Mouse (Mus musculus): ENCODE data around the gene Piezo1.

The Piezo1 gene

DNA sequence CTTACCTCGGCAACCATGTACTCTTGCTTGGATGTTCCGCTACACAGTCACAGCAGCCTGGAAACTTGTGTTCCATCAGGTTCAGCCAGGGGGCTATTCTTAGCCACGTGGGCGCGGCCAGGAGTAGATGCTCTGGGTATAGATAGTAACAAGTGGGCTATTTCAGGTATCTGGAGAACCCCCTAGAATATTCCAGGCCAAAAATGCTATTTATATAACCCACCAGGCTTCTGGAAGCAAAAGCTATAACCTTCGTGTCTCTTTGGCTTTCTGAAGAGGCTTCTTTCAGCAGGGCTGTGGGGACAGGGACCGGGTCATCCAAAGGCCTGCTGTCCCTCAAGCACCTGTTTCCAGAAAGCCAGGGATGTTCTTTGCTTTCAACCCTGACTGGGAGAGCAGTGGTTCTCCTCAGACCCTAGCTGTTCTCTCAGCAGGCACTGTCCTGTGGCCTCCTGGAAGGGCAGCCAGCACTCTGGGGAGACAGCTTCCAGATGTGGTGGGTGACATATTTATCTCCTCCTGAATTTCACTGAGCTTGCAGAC is 99.9 kb downstream of the Piezo1 start:
- no peak for DNase-seq

DNA sequence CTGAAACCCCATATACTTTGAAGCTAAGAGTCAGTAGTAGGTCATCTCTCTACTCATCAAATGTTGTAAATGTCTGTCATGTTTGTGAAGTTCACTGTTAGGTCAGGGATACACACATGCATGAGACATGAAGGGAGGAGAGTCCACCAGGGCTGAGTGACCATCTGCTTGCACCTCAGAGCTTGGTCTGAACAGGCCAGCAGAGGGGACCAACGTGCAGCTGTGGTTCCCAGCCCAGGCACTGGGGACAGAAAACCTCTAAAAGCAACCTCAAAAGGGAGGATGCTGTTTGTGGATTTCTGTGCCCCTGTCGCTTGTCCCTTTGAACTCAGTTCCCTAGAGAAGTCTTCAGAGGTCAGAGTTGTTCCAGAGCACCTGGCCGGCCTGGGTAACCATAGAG is 105.9 kb downstream of the Piezo1 start:
- no peak for DNase-seq

DNA sequence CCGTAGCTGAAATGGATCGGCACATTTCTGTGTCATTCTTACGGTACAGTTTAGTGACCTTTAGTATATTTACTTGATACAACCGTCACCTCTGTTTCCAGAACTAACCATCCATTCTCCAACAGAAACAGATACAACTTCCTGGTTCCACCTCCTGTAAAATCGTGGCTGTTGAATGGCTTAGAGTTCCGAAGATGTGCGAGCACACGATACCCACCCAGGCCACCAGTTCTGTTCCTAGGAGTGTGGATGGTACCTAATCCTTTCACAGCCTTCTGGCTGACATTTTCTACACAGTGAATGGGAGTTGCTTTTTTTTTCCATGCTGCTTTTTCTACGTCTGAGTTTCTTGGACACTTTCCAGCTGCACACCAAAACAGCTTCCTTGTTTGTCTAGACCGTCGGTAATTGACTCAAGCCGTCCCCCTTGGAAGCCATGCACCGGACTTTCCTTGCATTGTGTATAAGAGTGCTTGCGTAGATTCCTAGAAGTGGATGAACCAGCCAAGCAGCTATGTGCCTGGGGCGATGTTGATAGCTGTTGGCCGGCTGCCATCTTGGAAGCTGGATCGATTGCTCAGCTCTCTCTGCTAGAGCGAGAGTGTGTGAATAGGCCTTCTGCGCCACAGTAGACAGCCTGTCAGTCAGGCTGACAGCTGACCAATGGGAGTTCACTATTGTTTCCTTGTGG is 106.9 kb downstream of the Piezo1 start:
- DNase-seq, result peak; percentile 94

DNA sequence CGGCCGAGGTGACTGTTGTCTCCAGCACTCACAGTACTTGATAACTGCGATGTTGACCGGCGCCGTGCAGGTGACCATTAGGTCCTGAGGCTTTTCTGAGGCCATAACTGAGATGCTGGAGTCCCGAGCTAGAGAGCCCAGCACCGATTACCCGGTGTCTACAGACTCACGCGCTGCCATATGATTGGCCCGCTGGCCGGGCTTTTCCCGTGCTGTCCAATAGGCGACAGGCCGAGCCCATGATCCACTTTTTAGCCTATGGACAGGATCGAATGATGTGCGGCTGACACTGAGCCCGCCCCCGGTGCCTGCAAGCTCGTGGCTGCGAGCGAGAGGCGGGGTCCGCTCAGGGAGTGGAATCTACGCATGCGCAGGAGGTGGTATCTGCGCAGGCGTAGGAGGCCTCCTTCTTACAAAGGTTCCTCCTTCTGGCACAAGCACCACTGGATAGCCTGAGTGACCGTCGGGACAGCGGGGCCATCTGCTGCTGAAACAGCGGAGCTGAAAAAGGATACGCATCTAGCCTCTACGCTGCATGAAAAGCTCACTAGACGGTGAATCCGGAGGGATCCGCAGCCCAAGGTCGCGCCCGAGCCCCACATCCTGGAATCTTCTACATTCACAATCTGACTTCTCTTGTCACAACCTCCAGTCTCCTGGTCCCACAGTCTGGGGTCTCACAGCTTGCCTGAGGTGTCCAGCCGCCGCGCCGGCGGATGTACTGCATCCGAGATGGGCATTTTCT is 107.7 kb downstream of the Piezo1 start, which contains the start of gene Mvd:
TSS of gene Mvd (minus strand) at position 161 of the 745 bp plus-strand sequence.
- DNase-seq, result peak; percentile 100

DNA sequence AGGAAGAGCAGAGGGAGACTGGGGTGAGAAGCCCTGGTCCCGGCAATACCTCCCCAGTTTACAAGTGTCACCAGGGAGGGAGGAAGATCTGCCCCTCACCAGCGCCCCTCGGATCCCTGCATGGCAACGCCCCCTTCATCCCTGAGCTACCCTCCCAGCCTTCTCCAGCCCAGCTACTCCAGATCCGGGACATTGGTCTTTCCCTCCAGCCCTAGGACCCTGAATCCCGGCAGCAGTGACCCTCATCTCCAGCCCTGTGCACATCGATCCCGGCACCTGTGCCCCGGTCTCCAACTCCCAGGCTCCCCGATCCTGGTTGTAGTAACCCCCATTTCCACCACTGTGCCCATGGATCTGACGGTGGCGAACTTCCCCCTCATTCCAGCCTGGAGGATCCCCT is 108.3 kb downstream of the Piezo1 start:
- no peak for DNase-seq

DNA sequence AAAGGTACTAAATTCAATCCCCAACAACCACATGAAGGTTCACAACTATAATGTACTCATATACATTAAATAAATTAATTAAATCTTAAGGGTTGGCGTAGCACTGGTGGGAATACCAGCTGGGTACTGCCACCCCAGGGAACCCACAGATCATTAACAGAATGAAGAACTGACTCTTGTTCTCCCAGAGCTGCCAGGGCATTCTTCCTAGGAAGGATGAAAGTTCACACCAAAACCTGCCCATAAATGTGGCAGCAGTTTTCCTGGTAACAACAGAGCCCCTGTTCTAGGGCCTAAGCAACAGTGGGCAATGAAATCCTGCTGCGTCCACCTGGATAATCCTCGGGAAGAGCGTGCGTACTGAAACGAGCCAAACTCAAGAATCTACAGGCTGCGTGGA is 108.8 kb downstream of the Piezo1 start:
- DNase-seq, result no peak

DNA sequence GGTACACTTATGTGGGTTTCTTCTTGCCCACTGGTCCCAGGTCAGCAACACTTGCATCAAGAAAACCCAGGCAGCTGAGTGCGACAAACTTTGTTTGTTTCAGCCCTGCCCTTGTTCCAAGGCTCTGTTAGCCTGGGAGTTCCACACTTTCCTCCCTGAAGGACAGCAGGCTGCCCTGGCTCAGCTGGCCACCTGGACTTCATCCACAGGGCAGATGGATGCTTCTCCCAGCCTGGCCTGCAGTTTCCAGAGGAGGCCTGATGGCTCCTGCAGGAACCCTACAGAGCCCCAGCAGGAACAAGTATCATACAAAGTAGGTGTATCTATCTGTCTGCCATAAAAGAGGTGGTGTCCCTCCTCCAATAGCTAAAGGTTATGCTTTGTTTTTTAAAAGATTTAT is 109.8 kb downstream of the Piezo1 start:
- DNase-seq, result no peak

DNA sequence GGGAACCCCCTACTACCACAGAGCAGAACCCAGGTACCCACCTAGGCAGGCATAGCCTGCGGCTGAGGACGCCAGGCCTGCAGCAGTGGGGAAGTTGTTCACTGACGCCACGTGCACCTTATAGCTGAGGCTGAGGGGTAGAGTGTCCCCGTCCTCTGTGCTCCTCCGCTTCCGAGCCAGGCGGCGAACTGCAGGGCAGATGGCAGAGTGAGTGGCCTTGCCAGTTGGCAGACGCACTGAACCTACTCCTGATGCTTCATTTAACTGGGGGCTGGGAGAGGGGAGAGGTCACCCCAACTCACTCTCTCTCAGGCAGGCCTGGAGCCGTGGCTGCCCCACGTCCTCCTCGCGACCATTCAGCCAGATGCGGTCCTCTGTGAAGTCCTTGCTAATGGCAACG is 111.8 kb downstream of the Piezo1 start:
- no peak for DNase-seq

DNA sequence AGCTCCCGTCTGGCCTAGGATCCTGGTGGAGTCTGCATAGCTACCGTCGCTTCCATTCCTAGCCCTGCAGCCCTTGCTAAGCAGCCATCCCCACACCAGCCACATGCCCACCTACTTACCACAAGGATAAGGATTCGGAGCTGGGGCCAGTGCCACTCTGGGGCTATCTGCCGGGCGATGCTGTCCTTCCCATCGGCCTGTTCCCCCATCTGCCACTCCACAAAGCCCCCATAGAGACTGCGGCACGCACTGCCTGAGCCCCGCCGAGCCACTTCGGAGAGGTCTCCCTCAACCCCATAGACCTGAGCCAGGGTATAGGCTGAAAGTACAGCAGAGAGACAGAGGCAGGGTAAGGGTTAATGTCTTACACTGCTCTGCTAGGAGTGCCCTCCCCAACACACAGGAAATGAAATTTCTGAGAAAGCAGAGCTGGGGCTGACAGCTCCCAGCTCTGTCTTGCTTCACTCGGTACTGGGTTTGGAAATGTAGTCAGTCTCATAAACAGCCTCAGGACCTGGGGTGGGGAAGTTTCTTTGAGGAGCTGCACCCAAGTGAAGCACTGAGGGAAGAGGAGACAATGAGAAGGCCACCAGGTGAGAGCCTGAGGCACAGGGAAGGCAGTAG is 113.3 kb downstream of the Piezo1 start:
- DNase-seq, result peak; percentile 56

DNA sequence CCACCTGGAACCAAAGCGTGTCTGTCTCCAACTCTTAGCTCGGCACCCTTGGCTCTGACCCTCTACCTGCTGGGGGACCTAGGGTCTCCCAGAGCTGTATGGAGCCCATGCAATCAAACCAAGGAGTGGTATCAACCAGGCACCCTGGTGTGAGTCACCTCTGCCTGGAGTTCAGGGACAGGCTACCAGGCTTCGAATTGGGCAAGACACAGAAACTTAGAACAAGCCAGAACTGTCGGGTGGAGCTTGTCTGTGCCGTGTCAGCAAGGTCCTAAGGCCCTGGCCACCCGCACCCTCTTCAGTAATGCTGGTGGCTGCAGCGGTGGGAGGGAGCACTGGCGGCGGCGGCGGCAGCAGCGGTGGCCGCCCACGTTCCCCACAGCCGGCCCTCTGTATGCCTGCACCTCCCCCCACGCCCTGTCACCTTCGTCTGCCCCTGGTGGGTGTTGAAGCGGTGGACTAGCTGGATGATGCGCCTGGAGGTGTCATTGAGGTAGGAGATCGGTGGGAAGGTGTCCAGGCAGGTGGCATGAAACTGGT is 114.5 kb downstream of the Piezo1 start:
- DNase-seq, result no peak

DNA sequence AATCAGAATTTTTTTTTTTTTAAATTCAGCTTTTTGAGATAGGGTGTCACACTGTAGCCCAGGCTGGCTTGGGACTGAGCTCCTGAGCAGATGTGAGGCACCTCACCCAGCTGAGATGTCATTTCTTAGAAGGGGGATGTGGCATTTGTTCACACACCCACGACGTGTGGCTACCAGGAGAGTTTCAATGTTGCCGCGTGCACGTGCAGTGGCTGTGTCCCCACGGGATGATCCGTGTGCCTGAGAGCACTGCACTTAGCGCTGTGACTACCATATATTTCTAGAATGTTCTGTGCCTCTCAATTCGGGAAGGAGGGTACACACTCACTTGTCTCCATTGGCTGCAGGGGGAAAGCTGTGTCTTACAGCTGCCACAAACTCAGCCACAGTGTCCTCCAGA is 115.0 kb downstream of the Piezo1 start:
- no peak for DNase-seq

DNA sequence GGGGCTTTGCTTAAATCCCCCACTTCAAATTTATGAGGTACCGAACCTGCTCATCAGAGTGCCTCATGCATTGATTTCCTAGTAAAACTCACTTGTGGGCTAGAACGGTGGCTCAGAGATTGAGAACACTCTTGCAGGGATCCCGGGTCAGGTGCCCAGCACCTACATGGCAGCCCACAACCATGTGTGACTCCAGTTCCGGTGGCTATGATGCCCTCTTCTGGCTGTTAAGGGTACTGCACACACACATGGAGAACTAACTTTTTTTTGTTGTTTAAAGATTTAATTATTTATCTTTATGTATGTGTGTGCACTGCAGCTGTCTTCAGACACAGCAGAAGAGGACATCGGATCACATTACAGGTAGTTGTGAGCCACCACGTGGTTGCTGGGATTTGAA is 115.8 kb downstream of the Piezo1 start:
- no peak for DNase-seq

DNA sequence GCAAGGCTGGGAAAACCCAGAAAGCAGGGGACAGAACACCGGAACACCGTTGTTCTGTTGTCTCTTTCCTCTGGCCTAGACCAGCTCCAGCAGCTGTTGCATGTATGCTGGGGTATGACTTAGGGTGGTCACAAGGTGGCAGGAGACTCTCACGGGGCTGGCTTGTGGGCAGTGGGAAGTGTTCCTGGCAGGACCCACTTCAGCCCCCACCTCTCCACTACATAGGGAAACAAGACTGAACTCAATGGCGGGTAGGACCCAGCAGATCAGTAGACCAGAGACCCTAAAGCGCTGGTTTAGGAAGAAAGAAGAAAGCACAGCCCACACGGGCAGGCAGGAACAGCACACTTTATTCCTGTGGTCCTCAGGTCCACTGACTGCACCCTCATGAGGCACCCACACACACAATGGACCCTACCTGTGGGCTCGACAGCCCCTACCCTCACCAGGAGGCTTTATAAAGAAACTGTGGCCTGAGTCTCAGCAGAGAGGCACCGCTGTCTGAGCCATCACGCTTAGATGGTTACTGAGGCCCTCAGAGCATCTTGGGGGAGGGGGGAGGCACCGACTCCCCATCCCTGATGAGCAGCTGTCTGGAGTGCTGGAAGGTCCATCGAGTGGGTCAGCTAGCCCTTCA is 117.7 kb downstream of the Piezo1 start:
- DNase-seq, result no peak

DNA sequence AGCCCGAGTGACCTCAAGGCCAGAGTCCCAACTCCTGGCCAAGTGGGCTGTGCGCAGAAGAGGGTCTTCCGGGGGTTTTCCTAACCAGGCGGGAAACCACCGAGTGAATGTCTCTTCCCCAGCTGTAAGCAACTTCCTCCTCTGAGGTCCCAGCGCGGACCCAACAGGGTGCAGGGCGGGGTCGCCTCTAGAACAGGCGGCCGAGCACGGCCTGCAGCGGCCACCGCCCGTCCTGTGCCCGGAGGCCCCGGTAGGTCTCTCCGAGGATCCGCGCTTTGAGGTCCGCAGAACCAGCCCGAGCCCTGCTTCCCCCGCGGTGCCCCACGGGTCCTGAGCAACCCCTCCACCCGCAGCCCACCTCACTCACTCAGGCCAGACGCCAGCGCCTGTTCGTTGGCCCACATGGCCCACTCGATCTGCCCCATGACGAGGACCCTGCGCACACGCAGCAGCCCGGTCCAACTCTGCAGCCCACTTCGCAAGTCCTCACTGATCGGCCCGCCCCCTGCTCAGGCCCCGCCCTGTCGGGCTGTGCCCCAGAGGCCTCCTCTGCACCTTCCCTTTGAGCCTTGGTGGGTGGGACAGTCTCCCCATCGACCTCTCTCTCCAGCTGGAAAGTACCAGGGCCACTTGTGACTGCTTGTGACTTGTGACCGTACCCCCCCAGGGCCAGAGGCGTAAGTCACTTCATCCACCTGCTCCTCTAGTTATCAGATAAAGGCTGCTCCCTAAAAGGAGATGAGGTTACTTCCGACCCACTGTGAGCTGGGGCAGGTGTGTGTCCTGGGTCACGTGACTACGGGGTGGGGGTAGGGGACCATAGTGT is 118.5 kb downstream of the Piezo1 start, which contains the start of gene Cyba:
TSS of gene Cyba (minus strand) at position 488 of the 826 bp plus-strand sequence.
- DNase-seq, result peak; percentile 94
